ENCODE assay signal across 19 mouse cellular contexts in genomic region chr9:65726431-65726830, GRCm38 (mm10). TPM values are rescaled to one million over a fixed set of nuclear protein-coding genes. Genes with fewer than 3 reads are reported as not detected.
A peak's percentile ranks its signal among the peaks of the same experiment; 100 is the strongest.
DNase-seq lines count a peak whose midpoint lies in the region; ATAC-seq lines count a peak whose summit lies in the region.
"Had no signal": no experiment of that assay in that cellular context is flagged by ENCODE, and none has a peak within 500 bp of the region (broad histone marks: within the 10 kb centered on the region; RNA-seq: fewer than 3 reads in every experiment).

No protein-coding gene starts in this region.

- peak; percentile 38 to 87 for DNase-seq in adrenal gland, adult (ENCODE audit: inconsistent age in 2 of 2, low spot score in 1 of 2)
- DNase-seq in adrenal gland, adult 18-20 months (ENCODE audit: low spot score in 2 of 2), result no peak
- DNase-seq in hindbrain, embryonic 11.5 days (ENCODE audit: low spot score), result no peak
- DNase-seq in adrenal gland, postnatal 25 days, result peak; percentile 23
- peak; percentile 34 to 43 for DNase-seq in heart, postnatal 10 days
- no peak for DNase-seq in spleen, postnatal 14 days (ENCODE audit: low spot score in 2 of 2)
- no peak for DNase-seq in cerebellum, postnatal 25 days
- DNase-seq: cerebellum, adult 9-11 months; gastrocnemius, postnatal 14 days; layer of hippocampus, postnatal 36 days; thymus, postnatal 14 days had no signal

- peaks cover 9% of the 10 kb centered on the region for H3K36me3 ChIP-seq in hindbrain, embryonic 13.5 days
- H3K36me3 ChIP-seq in hindbrain, embryonic 11.5 days (ENCODE audit: control insufficient read depth, insufficient read depth, low read length), result no peaks in the 10 kb centered on the region

- peaks cover 47% of the 10 kb centered on the region for H3K4me1 ChIP-seq in hindbrain, embryonic 13.5 days (replicated peaks)
- peaks cover 7% of the 10 kb centered on the region; the same call in 1 of the 2 replicates for H3K4me1 ChIP-seq in hindbrain, embryonic 11.5 days (replicated peaks; ENCODE audit: control insufficient read depth, insufficient read depth, low read length)

- peak overlapping the region; percentile 87; the same call in 1 of the 2 replicates for H3K27ac ChIP-seq in hindbrain, embryonic 13.5 days
- H3K27ac ChIP-seq in hindbrain, embryonic 11.5 days (ENCODE audit: low read depth, low read length), result no peak overlapping the region
- H3K27ac ChIP-seq: forebrain, embryonic 10.5 days; limb, embryonic 12.5 days; liver, embryonic 15.5 days had no signal

- H3K9me3 ChIP-seq in hindbrain, embryonic 13.5 days, result no peaks in the 10 kb centered on the region
- H3K9me3 ChIP-seq in hindbrain, embryonic 11.5 days (ENCODE audit: control insufficient read depth, low read length), result no peaks in the 10 kb centered on the region
- H3K9me3 ChIP-seq: forebrain, embryonic 10.5 days; G1E; limb, embryonic 12.5 days; liver, embryonic 15.5 days; megakaryocyte, embryonic 14.5 days had no signal

- H3K9ac ChIP-seq in hindbrain, embryonic 13.5 days, result no peak overlapping the region
- H3K9ac ChIP-seq in hindbrain, embryonic 11.5 days (ENCODE audit: low read depth, low read length), result no peak overlapping the region
- H3K9ac ChIP-seq: limb, embryonic 12.5 days; liver, embryonic 15.5 days had no signal

- H3K4me3 ChIP-seq in hindbrain, embryonic 13.5 days, result no peak overlapping the region
- no peak overlapping the region for H3K4me3 ChIP-seq in hindbrain, embryonic 11.5 days (ENCODE audit: low read depth, low read length)
- H3K4me3 ChIP-seq: forebrain, embryonic 10.5 days; limb, embryonic 12.5 days; liver, embryonic 15.5 days; megakaryocyte, embryonic 14.5 days had no signal

- H3K27me3 ChIP-seq in hindbrain, embryonic 13.5 days, result no peaks in the 10 kb centered on the region
- H3K27me3 ChIP-seq in hindbrain, embryonic 11.5 days (ENCODE audit: control insufficient read depth, insufficient read depth, low read length), result no peaks in the 10 kb centered on the region
- H3K27me3 ChIP-seq: limb, embryonic 12.5 days; liver, embryonic 15.5 days; megakaryocyte, embryonic 14.5 days had no signal

- no peak overlapping the region for H3K4me2 ChIP-seq in hindbrain, embryonic 13.5 days
- no peak overlapping the region for H3K4me2 ChIP-seq in hindbrain, embryonic 11.5 days (replicated peaks; ENCODE audit: low read depth, low read length)
- H3K4me2 ChIP-seq: limb, embryonic 12.5 days; liver, embryonic 15.5 days had no signal

- 95% methylated on average over 3 of the region's 3 CpGs for WGBS in hindbrain, embryonic 13.5 days
- WGBS in hindbrain, embryonic 11.5 days, result 90% methylated on average over 3 of the region's 3 CpGs

- intact Hi-C loops in heart, postnatal 10 days (cut with DNase I), result no loop called here

- ATAC-seq in hindbrain, embryonic 13.5 days (ENCODE audit: low FRiP score), result no peak
- no peak for ATAC-seq in hindbrain, embryonic 11.5 days (ENCODE audit: low FRiP score)
- ATAC-seq: CD4-positive, CD25-positive, alpha-beta regulatory T cell, adult 4 months; lung, postnatal 0 days had no signal

RNA-seq across cellular contexts. Expression of gene Oaz2, which starts 58.6 kb away (rescaled TPM):
- 100 to 1,000 TPM; 131 to 132 TPM for total RNA-seq in adrenal gland, adult 18-20 months (2021)
- polyA plus RNA-seq in hindbrain, embryonic 13.5 days (2015; fragmentation: Nextera tagmentation; extraction: Ambion mirVana), result 403 and 404 TPM in 2 replicates
- 204 and 224 TPM in 2 replicates for polyA plus RNA-seq in hindbrain, embryonic 11.5 days (2014; fragmentation: Nextera tagmentation; extraction: Ambion mirVana)
- 90.9 and 131 TPM in 2 replicates for total RNA-seq in adrenal gland, postnatal 25 days (2021)
- 100 to 1,000 TPM; 269 to 276 TPM for total RNA-seq in heart, postnatal 10 days (2021)

Comparison
In these comparisons a context has a peak if more than half of its experiments do, and no peak if none do; other contexts are left out.
1. DNase-seq: peak in adrenal gland, adult (2 of 2), adrenal gland, postnatal 25 days (single experiment) and heart, postnatal 10 days (2 of 2); none in adrenal gland, adult 18-20 months (0 of 2), hindbrain, embryonic 11.5 days (single experiment), spleen, postnatal 14 days (0 of 2) and cerebellum, postnatal 25 days (0 of 2).